Comparison of ENCODE assay signal across 18 mouse cellular contexts in the genomic region with DNA sequence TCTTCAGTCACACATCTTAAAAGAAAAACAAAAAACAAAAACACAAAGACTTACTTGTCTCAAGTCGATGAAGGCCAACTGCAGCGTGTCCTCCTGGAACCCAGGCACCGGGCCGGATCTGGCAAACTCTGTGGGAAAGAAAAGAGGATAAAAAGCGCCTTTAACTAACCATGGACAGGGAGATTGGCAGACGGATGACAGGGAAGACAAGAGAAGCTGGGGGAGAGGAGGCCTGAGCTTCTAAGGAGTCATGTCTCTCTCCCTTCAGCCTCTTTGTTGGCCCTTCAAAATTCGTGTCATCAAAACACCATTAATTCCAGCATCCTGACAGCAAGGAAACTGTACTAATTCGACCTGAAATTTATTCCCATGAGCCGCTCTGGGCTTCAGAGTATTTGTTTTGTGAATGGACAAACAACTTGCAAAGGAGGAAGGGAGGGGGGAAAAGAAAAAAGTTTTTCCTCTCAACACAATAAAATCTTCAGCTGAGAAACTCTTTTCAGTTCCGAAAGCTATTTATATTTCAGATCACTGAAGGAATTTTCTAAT.
DNase-seq lines count a peak whose midpoint lies in the region; ATAC-seq lines count a peak whose summit lies in the region.
"Had no signal": no experiment of that assay in that cellular context is flagged by ENCODE, and none has a peak within 500 bp of the region (broad histone marks: within the 10 kb centered on the region; RNA-seq: fewer than 3 reads in every experiment).

No protein-coding gene starts in this region.

- no peak overlapping the region for H3K9ac ChIP-seq in forebrain, embryonic 16.5 days (replicated peaks; ENCODE audit: low read depth, low read length)
- H3K9ac ChIP-seq in forebrain, embryonic 13.5 days, result no peak overlapping the region
- H3K9ac ChIP-seq in hindbrain, embryonic 16.5 days (ENCODE audit: low read depth, low read length), result no peak overlapping the region
- H3K9ac ChIP-seq: limb, embryonic 12.5 days had no signal

- no peaks in the 10 kb centered on the region for H3K9me3 ChIP-seq in forebrain, embryonic 16.5 days (ENCODE audit: control insufficient read depth, low read length)
- no peaks in the 10 kb centered on the region for H3K9me3 ChIP-seq in forebrain, embryonic 13.5 days (replicated peaks)
- H3K9me3 ChIP-seq in hindbrain, embryonic 16.5 days (ENCODE audit: control insufficient read depth, low read length), result no peaks in the 10 kb centered on the region
- H3K9me3 ChIP-seq: G1E; limb, embryonic 12.5 days had no signal

- DNase-seq in right cerebral cortex, postnatal 4 days, result peak; percentile 13
- no peak for DNase-seq in right cerebral cortex, adult 18-20 months
- no peak for DNase-seq in thymus, adult 18-20 months
- no peak for DNase-seq in liver
- DNase-seq in ovary, adult 18-20 months (ENCODE audit: low spot score), result no peak
- DNase-seq: B cell, adult 2 months; heart, adult 2 months; heart, postnatal 14 days; kidney, adult 11 months; layer of hippocampus, adult 9-11 months; lung, adult 18-20 months; retina, postnatal 1 day had no signal

- H3K4me2 ChIP-seq in forebrain, embryonic 16.5 days (ENCODE audit: low read length), result no peak overlapping the region
- no peak overlapping the region for H3K4me2 ChIP-seq in forebrain, embryonic 13.5 days
- H3K4me2 ChIP-seq in hindbrain, embryonic 16.5 days (ENCODE audit: low read length), result no peak overlapping the region
- H3K4me2 ChIP-seq: limb, embryonic 12.5 days had no signal

- no peak overlapping the region for H3K4me3 ChIP-seq in forebrain, embryonic 16.5 days (replicated peaks; ENCODE audit: low read length)
- H3K4me3 ChIP-seq in forebrain, embryonic 13.5 days, result no peak overlapping the region
- no peak overlapping the region for H3K4me3 ChIP-seq in hindbrain, embryonic 16.5 days (ENCODE audit: low read length)
- H3K4me3 ChIP-seq: erythroblast, embryonic 14.5 days; heart, adult 2 months; limb, embryonic 12.5 days had no signal

- no peak overlapping the region for H3K27ac ChIP-seq in forebrain, embryonic 16.5 days (ENCODE audit: low read length)
- H3K27ac ChIP-seq in forebrain, embryonic 13.5 days, result no peak overlapping the region
- H3K27ac ChIP-seq in hindbrain, embryonic 16.5 days (ENCODE audit: low read depth, low read length), result peak overlapping the region; percentile 9; the same call in 1 of the 2 replicates
- H3K27ac ChIP-seq: heart, adult 2 months; limb, embryonic 12.5 days had no signal

- H3K4me1 ChIP-seq in forebrain, embryonic 16.5 days (replicated peaks; ENCODE audit: control insufficient read depth, insufficient read depth, low read length), result peaks cover 4% of the 10 kb centered on the region
- peaks cover 13% of the 10 kb centered on the region for H3K4me1 ChIP-seq in forebrain, embryonic 13.5 days
- H3K4me1 ChIP-seq in hindbrain, embryonic 16.5 days (ENCODE audit: control insufficient read depth, insufficient read depth, low read depth, low read length), result 0 out of 2 replicates have a peak, but pooled peaks cover 3% of the 10 kb centered on the region
- H3K4me1 ChIP-seq: limb, embryonic 12.5 days had no signal

- whole genome bisulfite sequencing in forebrain, embryonic 16.5 days, result 30% methylated on average over 10 of the region's 10 CpGs
- 38% methylated on average over 10 of the region's 10 CpGs for WGBS in forebrain, embryonic 13.5 days
- 28% methylated on average over 10 of the region's 10 CpGs for WGBS in hindbrain, embryonic 16.5 days

- H3K36me3 ChIP-seq in forebrain, embryonic 16.5 days (ENCODE audit: control insufficient read depth, insufficient read depth), result no peaks in the 10 kb centered on the region
- no peaks in the 10 kb centered on the region for H3K36me3 ChIP-seq in forebrain, embryonic 13.5 days (ENCODE audit: poor library complexity, severe bottlenecking)
- no peaks in the 10 kb centered on the region for H3K36me3 ChIP-seq in hindbrain, embryonic 16.5 days (ENCODE audit: control insufficient read depth, insufficient read depth, low read length)
- H3K36me3 ChIP-seq: G1E; limb, embryonic 12.5 days had no signal

- H3K27me3 ChIP-seq in forebrain, embryonic 16.5 days (replicated peaks; ENCODE audit: control insufficient read depth, insufficient read depth, low read length), result no peaks in the 10 kb centered on the region
- no peaks in the 10 kb centered on the region for H3K27me3 ChIP-seq in forebrain, embryonic 13.5 days
- H3K27me3 ChIP-seq in hindbrain, embryonic 16.5 days (replicated peaks; ENCODE audit: control insufficient read depth, insufficient read depth, low read length), result no peaks in the 10 kb centered on the region
- H3K27me3 ChIP-seq: limb, embryonic 12.5 days had no signal

- peak; percentile 15; the same call in 1 of the 2 replicates for ATAC-seq in forebrain, embryonic 16.5 days
- no peak for ATAC-seq in forebrain, embryonic 13.5 days
- peak; percentile 88 for ATAC-seq in hindbrain, embryonic 16.5 days
